Mouse (Mus musculus) neutrophil, adult 83 days (primary cell): ENCODE data around the gene Pemt. TPM values are rescaled to one million over a fixed set of nuclear protein-coding genes. Genes with fewer than 3 reads are reported as not detected.

Source experiments
- total RNA-seq, 2 experiments: library from RNA; stranded (reverse); gene quantifications; one replicate each; pipeline ENCODE4 v1.2.4; 2023

Gene Pemt
- total RNA-seq, result 1 to 10 TPM in 1 of 2 experiments, under 1 TPM in 1; 0.73 to 3.3 TPM

GRCm38 (mm10) chr11:60046058-60046735 is at the start of gene Pemt:
Gene Pemt, minus strand, starts transcription at chr11:60046489.

GRCm38 (mm10) chr11:59964818-59965217 is 81.5 kb downstream of the Pemt start, which contains the start of gene Rasd1:
Gene Rasd1, minus strand, starts transcription at chr11:59964944.

GRCm38 (mm10) chr11:59947752-59948400 is 98.4 kb downstream of the Pemt start, which contains the start of gene Med9:
Gene Med9, plus strand, starts transcription at chr11:59948206.

Other genes starting within 250 kb of the Pemt start
- gene Flcn, start 236.5 kb downstream of the Pemt start, total RNA-seq, result 10 to 100 TPM; 36.6 to 36.9 TPM
- gene Nt5m, start 207.0 kb downstream of the Pemt start, total RNA-seq, result 1 to 10 TPM; 6.1 to 6.8 TPM
- 10 to 100 TPM; 42.3 to 56.3 TPM for gene Cops3, start 206.7 kb downstream of the Pemt start, total RNA-seq
- gene Med9, start 98.3 kb downstream of the Pemt start, total RNA-seq, result 1 to 10 TPM; 7.2 to 8.2 TPM
- gene Rasd1, start 81.5 kb downstream of the Pemt start, total RNA-seq, result under 1 TPM; 0.42 to 0.75 TPM
- gene Rai1, start 58.5 kb upstream of the Pemt start, total RNA-seq, result 10 to 100 TPM; 24.3 to 24.8 TPM
- 10 to 100 TPM; 50.9 to 53.7 TPM for gene Srebf1, start 176.1 kb upstream of the Pemt start, total RNA-seq